Mouse (Mus musculus) midbrain, embryonic 10.5 days (tissue): ENCODE data around the gene Kcnt1. TPM values are rescaled to one million over a fixed set of nuclear protein-coding genes. Genes with fewer than 3 reads are reported as not detected.

ENCODE experiments used
- DNase-seq: peaks from one replicate; pipeline ENCODE4 v3.0.0-alpha.2; 2017; ENCODE audit warnings: low spot score
- H3K27ac ChIP-seq: fragments of 300-500 bp; sonication (generic); replicated peaks from 2 replicates; pipeline ENCODE4 v1.5.1; 2016; ENCODE audit warnings: mild to moderate bottlenecking
- H3K27me3 ChIP-seq: fragments of 300-500 bp; sonication (generic); 2 replicates; pipeline ENCODE4 v1.6.1; 2016; ENCODE audit warnings: low read depth, mild to moderate bottlenecking; ENCODE audit not compliant: poor library complexity, severe bottlenecking
- H3K36me3 ChIP-seq: fragments of 300-500 bp; sonication (generic); 2 replicates; pipeline ENCODE4 v1.6.1; 2016; ENCODE audit warnings: mild to moderate bottlenecking, moderate library complexity
- H3K4me1 ChIP-seq: fragments of 300-500 bp; sonication (generic); 2 replicates; pipeline ENCODE4 v1.6.1; 2016
- H3K4me3 ChIP-seq: fragments of 300-500 bp; sonication (generic); 2 replicates; pipeline ENCODE4 v1.5.1; 2016; ENCODE audit warnings: mild to moderate bottlenecking, moderate library complexity
- H3K9me3 ChIP-seq: fragments of 300-500 bp; sonication (generic); replicated peaks from 2 replicates; pipeline ENCODE4 v1.6.1; 2016; ENCODE audit warnings: mild to moderate bottlenecking
- WGBS: fragments of 180-500 bp; shearing (Covaris S2); methylation state at CpG from one replicate; pipeline ENCODE4 v1.1.7; 2016; 5-methylcytosine and 5-hydroxymethylcytosine counted together
- polyA plus RNA-seq: library from polyadenylated mRNA; unstranded; fragments of >200 nt; fragmentation: Nextera tagmentation; extraction: Ambion mirVana; gene quantifications from 2 replicates; pipeline ENCODE4 v1.2.1, GENCODE M21; 2016

Gene Kcnt1
- polyA plus RNA-seq, 1 experiment from 2014 or later: 0.49 TPM

- Histone ChIP-seq H3K27ac (no peak overlapping the region), H3K27me3 (no peaks in the 10 kb centered on the region), H3K4me3 (no peak overlapping the region), H3K4me1 (no peaks in the 10 kb centered on the region), H3K36me3 (no peaks in the 10 kb centered on the region), H3K9me3 (no peaks in the 10 kb centered on the region)
- WGBS: 72% methylated on average over 3 of the region's 3 CpGs
- no peak for DNase-seq
Observed at GRCm38 (mm10) chr2:25852626-25853025, 10.9 kb upstream of the Kcnt1 start.

- Histone ChIP-seq H3K27me3 (no peaks in the 10 kb centered on the region), H3K4me1 (no peaks in the 10 kb centered on the region), H3K4me3 (no peak overlapping the region), H3K9me3 (no peaks in the 10 kb centered on the region), H3K27ac (no peak overlapping the region), H3K36me3 (no peaks in the 10 kb centered on the region)
- DNase-seq: no peak
- 87% methylated on average over 5 of the region's 5 CpGs for WGBS
Observed at GRCm38 (mm10) chr2:25853998-25854397, 9.5 kb upstream of the Kcnt1 start.

GRCm38 (mm10) chr2:25859891-25860290 lies 3.6 kb upstream of the Kcnt1 start:
- DNase-seq: no peak
- no peaks in the 10 kb centered on the region for H3K36me3 ChIP-seq
- WGBS: 92% methylated on average over 3 of the region's 3 CpGs
- H3K27me3 ChIP-seq: peaks cover 28% of the 10 kb centered on the region
- no peak overlapping the region for H3K27ac ChIP-seq
- no peak overlapping the region for H3K4me3 ChIP-seq
- no peaks in the 10 kb centered on the region for H3K9me3 ChIP-seq
- peaks cover 18% of the 10 kb centered on the region for H3K4me1 ChIP-seq

- DNase-seq: no peak
- Histone ChIP-seq H3K36me3 (no peaks in the 10 kb centered on the region), H3K9me3 (no peaks in the 10 kb centered on the region), H3K4me1 (peaks cover 18% of the 10 kb centered on the region), H3K27ac (no peak overlapping the region), H3K27me3 (peaks cover 50% of the 10 kb centered on the region), H3K4me3 (no peak overlapping the region)
- WGBS: 89% methylated on average over 2 of the region's 2 CpGs
Observed at GRCm38 (mm10) chr2:25862038-25862437, 1.5 kb upstream of the Kcnt1 start.

- peak overlapping the region; percentile 74; the same call in 1 of the 2 replicates for H3K4me3 ChIP-seq
- peaks cover 52% of the 10 kb centered on the region for H3K27me3 ChIP-seq
- H3K27ac ChIP-seq: no peak overlapping the region
Observed at GRCm38 (mm10) chr2:25862696-25863270, 751 bp upstream of the Kcnt1 start.

GRCm38 (mm10) chr2:25864230-25864629 lies 696 bp downstream of the Kcnt1 start:
- Histone ChIP-seq H3K36me3 (no peaks in the 10 kb centered on the region), H3K27me3 (peaks cover 52% of the 10 kb centered on the region), H3K9me3 (no peaks in the 10 kb centered on the region), H3K27ac (no peak overlapping the region; the same call in 1 of the 2 replicates), H3K4me1 (peaks cover 18% of the 10 kb centered on the region), H3K4me3 (peak overlapping the region; percentile 74)
- WGBS: 5% methylated on average over 18 of the region's 18 CpGs
- peak; percentile 30 for DNase-seq

More at GRCm38 (mm10) chr2:25862696-25863270, 751 bp upstream of the Kcnt1 start:
- Histone ChIP-seq H3K4me1 (peaks cover 18% of the 10 kb centered on the region), H3K36me3 (no peaks in the 10 kb centered on the region), H3K9me3 (no peaks in the 10 kb centered on the region)
- no peak for DNase-seq
- WGBS: 64% methylated on average over 5 of the region's 5 CpGs

- WGBS: 16% methylated on average over 4 of the region's 4 CpGs
- H3K4me3 ChIP-seq: no peak overlapping the region
- no peak overlapping the region for H3K27ac ChIP-seq
- no peaks in the 10 kb centered on the region for H3K9me3 ChIP-seq
- DNase-seq: no peak
- no peaks in the 10 kb centered on the region for H3K36me3 ChIP-seq
- peaks cover 52% of the 10 kb centered on the region for H3K27me3 ChIP-seq
- peaks cover 18% of the 10 kb centered on the region for H3K4me1 ChIP-seq
Observed at GRCm38 (mm10) chr2:25865412-25865811, 1.9 kb downstream of the Kcnt1 start.

- H3K36me3 ChIP-seq: no peaks in the 10 kb centered on the region
- peaks cover 18% of the 10 kb centered on the region for H3K4me1 ChIP-seq
- WGBS: 68% methylated on average over 5 of the region's 5 CpGs
- no peak overlapping the region for H3K27ac ChIP-seq
- H3K4me3 ChIP-seq: no peak overlapping the region
- no peak for DNase-seq
- H3K27me3 ChIP-seq: peaks cover 52% of the 10 kb centered on the region
- no peaks in the 10 kb centered on the region for H3K9me3 ChIP-seq
Observed at GRCm38 (mm10) chr2:25866656-25867055, 3.1 kb downstream of the Kcnt1 start.

- Histone ChIP-seq H3K36me3 (no peaks in the 10 kb centered on the region), H3K27ac (peak overlapping the region; percentile 80; the same call in 1 of the 2 replicates), H3K27me3 (peaks cover 31% of the 10 kb centered on the region), H3K4me1 (peaks cover 10% of the 10 kb centered on the region), H3K9me3 (no peaks in the 10 kb centered on the region), H3K4me3 (peak overlapping the region; percentile 63)
- WGBS: 26% methylated on average over 7 of the region's 7 CpGs
- no peak for DNase-seq
Observed at GRCm38 (mm10) chr2:25877250-25877735, 13.8 kb downstream of the Kcnt1 start.

GRCm38 (mm10) chr2:25877736-25878268 lies 14.3 kb downstream of the Kcnt1 start:
- DNase-seq: peak; percentile 24
- peak overlapping the region; percentile 80 for H3K27ac ChIP-seq

GRCm38 (mm10) chr2:25878516-25878915 lies 15.0 kb downstream of the Kcnt1 start:
- 81% methylated on average over 2 of the region's 2 CpGs for WGBS
- no peaks in the 10 kb centered on the region for H3K36me3 ChIP-seq
- peaks cover 31% of the 10 kb centered on the region for H3K27me3 ChIP-seq
- H3K4me3 ChIP-seq: peak overlapping the region; percentile 63; the same call in 1 of the 2 replicates
- no peak for DNase-seq
- no peaks in the 10 kb centered on the region for H3K9me3 ChIP-seq
- no peak overlapping the region for H3K27ac ChIP-seq
- H3K4me1 ChIP-seq: peaks cover 10% of the 10 kb centered on the region

More at GRCm38 (mm10) chr2:25877736-25878268, 14.3 kb downstream of the Kcnt1 start:
- Histone ChIP-seq H3K9me3 (no peaks in the 10 kb centered on the region), H3K4me3 (peak overlapping the region; percentile 63), H3K4me1 (peaks cover 10% of the 10 kb centered on the region), H3K27me3 (peaks cover 31% of the 10 kb centered on the region), H3K36me3 (no peaks in the 10 kb centered on the region)
- WGBS: 2% methylated on average over 48 of the region's 49 CpGs

GRCm38 (mm10) chr2:25879061-25879460 lies 15.5 kb downstream of the Kcnt1 start:
- 76% methylated on average over 4 of the region's 4 CpGs for WGBS
- no peak overlapping the region for H3K27ac ChIP-seq
- H3K9me3 ChIP-seq: no peaks in the 10 kb centered on the region

GRCm38 (mm10) chr2:25882276-25882675 lies 18.7 kb downstream of the Kcnt1 start:
- no peak overlapping the region for H3K4me3 ChIP-seq
- no peak for DNase-seq
- peaks cover 9% of the 10 kb centered on the region for H3K4me1 ChIP-seq
- H3K36me3 ChIP-seq: no peaks in the 10 kb centered on the region
- peaks cover 21% of the 10 kb centered on the region for H3K27me3 ChIP-seq
- H3K9me3 ChIP-seq: no peaks in the 10 kb centered on the region
- no peak overlapping the region for H3K27ac ChIP-seq
- 73% methylated on average over 1 of the region's 1 CpGs for WGBS

More at GRCm38 (mm10) chr2:25879061-25879460, 15.5 kb downstream of the Kcnt1 start:
- DNase-seq: no peak
- Histone ChIP-seq H3K4me1 (peaks cover 10% of the 10 kb centered on the region), H3K4me3 (no peak overlapping the region), H3K36me3 (no peaks in the 10 kb centered on the region), H3K27me3 (peaks cover 31% of the 10 kb centered on the region)
